Mouse (Mus musculus) heart, embryonic 15.5 days (tissue): Measurements from ENCODE around the gene Il16. TPM values are rescaled to one million over a fixed set of nuclear protein-coding genes. Genes with fewer than 3 reads are reported as not detected.
A peak's percentile ranks its signal among the peaks of the same experiment; 100 is the strongest.

Experiments
- ATAC-seq: fragments of 200-750 bp; cut with Nextera tagmentation; replicated peaks from 2 replicates; pipeline ENCODE4 v1.8.0; 2017; ENCODE audit warnings: low read depth, moderate TSS enrichment; ENCODE audit not compliant: insufficient number of reproducible peaks, insufficient read depth, low FRiP score
- H3K27ac ChIP-seq: fragments of 300-500 bp; sonication (generic); 2 replicates; pipeline ENCODE4 v1.5.1; 2015; ENCODE audit warnings: mild to moderate bottlenecking, inconsistent platforms
- H3K27me3 ChIP-seq: fragments of 300-500 bp; sonication (generic); 2 replicates; pipeline ENCODE4 v1.6.1; 2015; ENCODE audit warnings: inconsistent platforms
- H3K36me3 ChIP-seq: fragments of 300-500 bp; sonication (generic); 2 replicates; pipeline ENCODE4 v1.6.1; 2015; ENCODE audit warnings: mild to moderate bottlenecking, inconsistent platforms
- H3K4me1 ChIP-seq: fragments of 300-500 bp; sonication (generic); replicated peaks from 2 replicates; pipeline ENCODE4 v1.6.1; 2015; ENCODE audit warnings: inconsistent platforms
- H3K4me2 ChIP-seq: fragments of 300-500 bp; sonication (generic); 2 replicates; pipeline ENCODE4 v1.6.1; 2015; ENCODE audit warnings: inconsistent platforms, mild to moderate bottlenecking, moderate library complexity
- H3K4me3 ChIP-seq: fragments of 300-500 bp; sonication (generic); 2 replicates; pipeline ENCODE4 v1.5.1; 2015; ENCODE audit warnings: mild to moderate bottlenecking, inconsistent platforms
- H3K9ac ChIP-seq: fragments of 300-500 bp; sonication (generic); 2 replicates; pipeline ENCODE4 v1.6.1; 2015; ENCODE audit warnings: mild to moderate bottlenecking, inconsistent platforms
- H3K9me3 ChIP-seq: fragments of 300-500 bp; sonication (generic); replicated peaks from 2 replicates; pipeline ENCODE4 v1.6.1; 2016; ENCODE audit warnings: inconsistent platforms
- WGBS: fragments of 180-500 bp; shearing (Covaris S2); methylation state at CpG from one replicate; pipeline ENCODE4 v1.1.7; 2015; ENCODE audit warnings: mixed read lengths; 5-methylcytosine and 5-hydroxymethylcytosine counted together
- polyA plus RNA-seq: library from polyadenylated mRNA; unstranded; fragments of >200 nt; fragmentation: Nextera tagmentation; extraction: Ambion mirVana; gene quantifications from 2 replicates; pipeline ENCODE4 v1.2.1, GENCODE M21; 2015

Gene Il16
- polyA plus RNA-seq, 1 experiment from 2014 or later, result 4.7 TPM

DNA sequence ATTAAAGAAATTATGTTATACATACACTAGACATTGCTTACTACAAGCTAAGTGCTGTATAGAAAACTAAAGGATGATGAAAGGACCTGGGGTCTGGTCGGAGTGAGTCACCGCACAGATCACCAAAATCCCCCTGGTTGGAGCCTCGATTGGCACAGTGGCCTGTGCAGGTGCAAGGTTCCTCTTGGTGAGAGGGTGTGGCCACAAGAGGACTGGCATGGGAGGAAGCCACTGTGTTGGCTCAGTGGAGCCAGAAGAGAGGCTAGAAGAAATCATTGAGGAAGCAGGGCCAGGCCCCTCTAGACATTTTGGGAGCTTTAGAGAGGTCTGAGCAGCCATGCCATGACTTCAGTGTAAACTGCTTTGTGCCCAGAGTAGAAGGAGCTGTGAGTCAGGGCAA, 106.4 kb downstream of the Il16 start:
- H3K27me3 ChIP-seq, result no peaks in the 10 kb centered on the region
- peaks cover 38% of the 10 kb centered on the region for H3K36me3 ChIP-seq
- peaks cover 43% of the 10 kb centered on the region for H3K4me1 ChIP-seq
- no peaks in the 10 kb centered on the region for H3K9me3 ChIP-seq
- no peak overlapping the region for H3K4me2 ChIP-seq
- 74% methylated on average over 3 of the region's 3 CpGs for WGBS
- no peak overlapping the region for H3K4me3 ChIP-seq
- ATAC-seq, result no peak
- H3K9ac ChIP-seq, result no peak overlapping the region
- no peak overlapping the region for H3K27ac ChIP-seq

- no peak for ATAC-seq
- Histone ChIP-seq H3K27me3 (no peaks in the 10 kb centered on the region), H3K27ac (no peak overlapping the region), H3K9ac (no peak overlapping the region), H3K4me1 (peaks cover 45% of the 10 kb centered on the region), H3K4me3 (no peak overlapping the region), H3K4me2 (no peak overlapping the region), H3K9me3 (no peaks in the 10 kb centered on the region), H3K36me3 (peaks cover 36% of the 10 kb centered on the region)
- WGBS, result 91% methylated on average over 8 of the region's 8 CpGs
Observed at GRCm38 (mm10) chr7:83637781-83638583, 107.5 kb downstream of the Il16 start.

DNA sequence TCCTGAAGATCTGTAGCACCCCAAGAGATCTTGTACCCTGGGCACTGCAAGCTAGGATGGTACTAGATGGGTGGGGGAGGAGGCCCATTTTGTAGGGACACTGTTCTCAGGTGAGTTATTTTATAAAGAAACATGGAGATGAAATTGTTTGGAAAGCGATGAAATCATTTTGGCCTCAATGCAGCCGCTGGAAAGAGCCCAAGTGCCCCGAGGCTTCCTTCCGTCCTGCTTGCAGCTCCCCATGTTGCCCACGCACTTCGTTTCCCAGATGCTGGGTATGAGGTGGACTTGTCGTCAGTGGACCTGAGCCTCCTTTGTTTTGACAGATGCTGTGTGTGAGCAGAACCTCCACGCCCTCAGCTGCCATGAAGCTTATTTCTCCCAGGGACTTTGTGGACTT, 109.1 kb downstream of the Il16 start:
- Histone ChIP-seq H3K9me3 (no peaks in the 10 kb centered on the region), H3K4me2 (no peak overlapping the region), H3K36me3 (peaks cover 30% of the 10 kb centered on the region), H3K27me3 (no peaks in the 10 kb centered on the region), H3K9ac (no peak overlapping the region), H3K4me3 (no peak overlapping the region), H3K27ac (no peak overlapping the region), H3K4me1 (peaks cover 31% of the 10 kb centered on the region)
- ATAC-seq, result no peak
- WGBS, result 87% methylated on average over 8 of the region's 8 CpGs

DNA sequence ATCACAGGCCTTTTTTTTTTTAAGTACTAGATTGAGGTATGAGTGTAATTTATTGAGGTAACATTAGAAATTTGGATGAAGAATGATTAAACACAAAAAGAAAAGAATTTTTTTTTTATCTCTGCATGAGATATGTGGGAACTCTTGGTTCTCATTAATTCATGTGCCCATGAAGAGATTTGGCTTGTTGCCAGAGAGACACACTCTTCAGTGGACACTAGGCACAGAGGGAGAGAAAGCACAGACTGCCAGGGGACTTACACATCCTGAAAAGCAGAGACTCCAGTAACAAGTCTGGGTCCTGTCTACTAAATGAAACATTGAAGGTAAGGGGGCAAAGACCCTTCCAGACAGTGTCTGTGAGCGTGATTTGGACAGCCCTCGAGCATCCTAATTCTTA, 109.8 kb downstream of the Il16 start:
- H3K36me3 ChIP-seq, result peaks cover 27% of the 10 kb centered on the region
- no peaks in the 10 kb centered on the region for H3K9me3 ChIP-seq
- H3K4me1 ChIP-seq, result peaks cover 31% of the 10 kb centered on the region
- H3K9ac ChIP-seq, result no peak overlapping the region
- WGBS, result 90% methylated on average over 2 of the region's 2 CpGs
- no peak overlapping the region for H3K4me3 ChIP-seq
- no peaks in the 10 kb centered on the region for H3K27me3 ChIP-seq
- H3K4me2 ChIP-seq, result no peak overlapping the region
- H3K27ac ChIP-seq, result no peak overlapping the region
- no peak for ATAC-seq

- Histone ChIP-seq H3K4me2 (peak overlapping the region; percentile 74; the same call in 1 of the 2 replicates), H3K27ac (no peak overlapping the region), H3K9ac (no peak overlapping the region), H3K4me1 (peaks cover 20% of the 10 kb centered on the region), H3K4me3 (peak overlapping the region; percentile 78; the same call in 1 of the 2 replicates), H3K36me3 (peaks cover 22% of the 10 kb centered on the region; the same call in 1 of the 2 replicates), H3K27me3 (no peaks in the 10 kb centered on the region), H3K9me3 (no peaks in the 10 kb centered on the region)
- no peak for ATAC-seq
- WGBS, result 79% methylated on average over 6 of the region's 6 CpGs
Observed at GRCm38 (mm10) chr7:83633856-83634255, 111.7 kb downstream of the Il16 start.

GRCm38 (mm10) chr7:83632682-83633120, 112.8 kb downstream of the Il16 start:
- ATAC-seq, result no peak
- peak overlapping the region; percentile 80; the same call in 1 of the 2 replicates for H3K27ac ChIP-seq
- 27% methylated on average over 6 of the region's 6 CpGs for WGBS

DNA sequence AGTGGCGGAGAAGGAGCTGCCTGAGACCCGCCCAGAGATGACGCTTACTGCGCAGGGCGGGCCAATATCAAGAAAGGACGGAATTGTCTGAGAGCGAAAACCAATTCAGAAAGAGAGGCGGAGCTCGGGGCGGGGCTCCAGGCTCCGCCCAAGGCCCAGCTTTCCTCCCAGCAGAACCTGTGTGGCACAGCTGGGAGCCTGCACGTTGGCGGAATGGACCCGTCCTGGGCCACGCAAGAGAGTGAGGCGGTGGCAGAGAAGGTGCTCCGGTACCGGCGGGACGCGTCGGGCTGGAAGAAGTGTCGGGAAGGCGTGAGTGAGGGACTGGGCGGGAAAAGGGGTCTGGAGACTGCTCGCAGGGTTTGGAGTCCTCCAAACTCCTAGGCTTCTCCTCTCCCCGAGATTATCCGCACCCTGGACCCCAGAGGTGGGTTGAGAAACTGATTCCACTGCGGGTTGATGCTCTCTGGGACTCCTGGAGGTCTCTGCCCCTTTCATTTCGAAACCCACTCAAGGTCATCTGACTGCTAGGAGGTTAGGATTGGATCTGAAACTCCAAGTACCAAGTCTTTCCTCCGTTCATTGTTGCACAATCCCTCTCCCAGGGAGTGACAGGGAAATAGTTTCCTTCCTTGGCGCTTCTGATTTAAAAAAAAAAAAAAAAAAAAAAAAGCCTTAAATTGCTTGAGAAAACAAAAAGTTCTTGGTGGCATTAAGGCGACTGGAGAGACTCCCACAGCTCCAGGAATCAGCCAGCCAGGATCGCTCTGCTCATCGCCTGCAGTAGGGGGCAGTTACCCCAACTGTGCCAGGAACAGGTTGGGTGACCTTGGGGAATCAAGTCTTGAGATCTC, 113.5 kb downstream of the Il16 start, which contains the start of gene Stard5:
TSS of gene Stard5 (plus strand) at position 132 of the 854 bp plus-strand sequence.
- peak; percentile 98 for ATAC-seq
- H3K9ac ChIP-seq, result peak within 1 kb of the TSS; percentile 83
- peak within 1 kb of the TSS; percentile 78 for H3K4me3 ChIP-seq
- H3K36me3 ChIP-seq, result peaks cover 6% of the 10 kb centered on the region; the same call in 1 of the 2 replicates
- WGBS, result under 1% methylated on average over 35 of the region's 35 CpGs
- no peaks in the 10 kb centered on the region for H3K9me3 ChIP-seq
- H3K4me1 ChIP-seq, result peaks cover 20% of the 10 kb centered on the region
- peak within 1 kb of the TSS; percentile 80 for H3K27ac ChIP-seq
- no peaks in the 10 kb centered on the region for H3K27me3 ChIP-seq
- H3K4me2 ChIP-seq, result peak within 1 kb of the TSS; percentile 74

More at GRCm38 (mm10) chr7:83632682-83633120, 112.8 kb downstream of the Il16 start:
- H3K4me2 ChIP-seq, result peak overlapping the region; percentile 74
- H3K4me3 ChIP-seq, result peak overlapping the region; percentile 78
- peaks cover 11% of the 10 kb centered on the region; the same call in 1 of the 2 replicates for H3K36me3 ChIP-seq
- H3K9me3 ChIP-seq, result no peaks in the 10 kb centered on the region
- peak overlapping the region; percentile 83 for H3K9ac ChIP-seq
- H3K4me1 ChIP-seq, result peaks cover 20% of the 10 kb centered on the region
- no peaks in the 10 kb centered on the region for H3K27me3 ChIP-seq

- WGBS, result 8% methylated on average over 11 of the region's 11 CpGs
- Histone ChIP-seq H3K9me3 (no peaks in the 10 kb centered on the region), H3K4me2 (peak overlapping the region; percentile 74), H3K36me3 (no peaks in the 10 kb centered on the region; the same call in 1 of the 2 replicates), H3K4me1 (peaks cover 20% of the 10 kb centered on the region), H3K9ac (peak overlapping the region; percentile 83), H3K27me3 (no peaks in the 10 kb centered on the region), H3K27ac (peak overlapping the region; percentile 80), H3K4me3 (peak overlapping the region; percentile 78)
- no peak; the same call in 1 of the 2 replicates for ATAC-seq
Observed at GRCm38 (mm10) chr7:83631073-83631827, 114.3 kb downstream of the Il16 start.

- no peak overlapping the region for H3K9ac ChIP-seq
- H3K36me3 ChIP-seq, result no peaks in the 10 kb centered on the region
- H3K4me1 ChIP-seq, result peaks cover 6% of the 10 kb centered on the region; the same call in 1 of the 2 replicates
- no peak overlapping the region for H3K27ac ChIP-seq
- 84% methylated on average over 4 of the region's 4 CpGs for WGBS
- H3K27me3 ChIP-seq, result no peaks in the 10 kb centered on the region
- ATAC-seq, result no peak
- no peak overlapping the region for H3K4me3 ChIP-seq
- H3K4me2 ChIP-seq, result no peak overlapping the region
- H3K9me3 ChIP-seq, result no peaks in the 10 kb centered on the region
Observed at GRCm38 (mm10) chr7:83627369-83627768, 118.2 kb downstream of the Il16 start.

- Histone ChIP-seq H3K27ac (no peak overlapping the region), H3K4me2 (no peak overlapping the region), H3K4me1 (peaks cover 6% of the 10 kb centered on the region; the same call in 1 of the 2 replicates), H3K9ac (no peak overlapping the region), H3K9me3 (no peaks in the 10 kb centered on the region), H3K27me3 (no peaks in the 10 kb centered on the region), H3K36me3 (no peaks in the 10 kb centered on the region), H3K4me3 (no peak overlapping the region)
- 67% methylated on average over 8 of the region's 8 CpGs for WGBS
- ATAC-seq, result no peak
Observed at GRCm38 (mm10) chr7:83626557-83627257, 118.8 kb downstream of the Il16 start.
